Mouse (Mus musculus) ES-E14 (cell line): ENCODE measurements around the gene Actr2.

Experiments
- CHD2 ChIP-seq: IDR thresholded peaks from 2 replicates; pipeline ENCODE4 v1.6.1; 2014; ENCODE audit warnings: mild to moderate bottlenecking, low read depth, low read length, inconsistent platforms
- ZC3H11A ChIP-seq: IDR thresholded peaks from 2 replicates; pipeline ENCODE4 v1.6.1; 2012; ENCODE audit warnings: low read depth, mild to moderate bottlenecking, inconsistent platforms, low read length, borderline replicate concordance
- ZNF384 ChIP-seq: IDR thresholded peaks from 2 replicates; pipeline ENCODE4 v1.6.1; 2012; ENCODE audit warnings: low read depth, low read length, inconsistent platforms

- TF ChIP-seq ZNF384 (no peak), ZC3H11A (no peak), CHD2 (no peak)
Observed at GRCm38 (mm10) chr11:20064926-20065325, 47.8 kb downstream of the Actr2 start.
